Mouse (Mus musculus) liver (tissue): Measurements from ENCODE around the gene Arf5.

Experiments
- DNase-seq: peaks from one replicate; pipeline ENCODE4 v3.0.0-alpha.2; 2020; ENCODE audit warnings: mixed read lengths

Arf5 gene

DNA sequence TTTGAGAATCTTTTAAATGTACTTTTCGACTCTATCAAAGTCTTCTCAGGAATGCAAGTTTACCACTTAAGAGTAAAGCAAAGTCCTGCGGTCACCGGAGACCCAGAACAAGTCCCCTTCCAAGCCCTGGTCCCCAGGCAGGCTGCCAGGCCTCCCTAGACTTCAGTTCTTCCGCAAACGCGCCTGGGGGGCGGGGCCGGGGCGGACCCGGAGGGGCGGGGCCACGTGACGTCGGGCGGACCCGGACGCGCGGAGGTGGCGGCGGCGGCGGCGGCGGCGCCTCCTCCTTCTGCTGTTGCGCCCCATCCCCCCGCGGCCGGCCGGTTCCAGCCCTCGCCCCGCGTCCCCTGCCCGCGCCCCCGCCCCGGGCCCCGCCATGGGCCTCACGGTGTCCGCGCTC, at the start of gene Arf5:
TSS of gene Arf5 (plus strand) at position 248 of the 400 bp plus-strand sequence.
- peak; percentile 97 for DNase-seq

- no peak for DNase-seq
These were observed 41.4 kb upstream of the Arf5 start for GRCm38 (mm10) chr6:28381983-28382382.

GRCm38 (mm10) chr6:28385169-28385568, 38.2 kb upstream of the Arf5 start:
- no peak for DNase-seq

- DNase-seq, result no peak
These were observed 34.3 kb upstream of the Arf5 start for GRCm38 (mm10) chr6:28389038-28389437.

GRCm38 (mm10) chr6:28396051-28396852, 27.1 kb upstream of the Arf5 start:
- DNase-seq, result no peak

DNA sequence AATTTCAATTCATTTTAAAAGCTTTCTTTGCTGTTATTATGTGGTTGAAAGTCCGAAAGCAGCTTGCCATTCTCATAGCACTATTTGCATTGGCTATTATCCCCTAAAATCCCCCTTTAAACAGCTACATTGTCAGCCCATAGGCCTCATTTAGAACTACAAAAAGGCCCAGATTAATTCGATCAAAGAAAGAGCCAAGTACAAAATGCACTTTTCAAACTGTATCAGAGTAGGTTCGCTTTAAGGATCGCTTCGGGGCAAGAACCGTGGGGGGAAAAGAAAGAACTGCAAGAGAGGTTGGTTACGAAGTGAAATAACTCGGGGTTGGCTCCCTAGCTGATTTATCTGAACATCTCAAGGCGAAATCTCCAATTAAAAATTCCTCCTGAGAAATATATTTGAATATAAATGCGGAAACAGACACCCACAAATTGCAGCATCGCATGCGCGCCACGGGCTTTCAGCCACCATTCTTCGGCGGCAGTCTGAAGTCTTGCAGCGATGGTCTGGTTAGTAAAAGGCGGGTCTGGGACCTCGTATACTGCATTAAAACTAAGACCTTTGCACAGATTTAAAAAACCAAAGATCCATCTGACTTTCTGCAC, 26.4 kb upstream of the Arf5 start:
- DNase-seq, result no peak

DNA sequence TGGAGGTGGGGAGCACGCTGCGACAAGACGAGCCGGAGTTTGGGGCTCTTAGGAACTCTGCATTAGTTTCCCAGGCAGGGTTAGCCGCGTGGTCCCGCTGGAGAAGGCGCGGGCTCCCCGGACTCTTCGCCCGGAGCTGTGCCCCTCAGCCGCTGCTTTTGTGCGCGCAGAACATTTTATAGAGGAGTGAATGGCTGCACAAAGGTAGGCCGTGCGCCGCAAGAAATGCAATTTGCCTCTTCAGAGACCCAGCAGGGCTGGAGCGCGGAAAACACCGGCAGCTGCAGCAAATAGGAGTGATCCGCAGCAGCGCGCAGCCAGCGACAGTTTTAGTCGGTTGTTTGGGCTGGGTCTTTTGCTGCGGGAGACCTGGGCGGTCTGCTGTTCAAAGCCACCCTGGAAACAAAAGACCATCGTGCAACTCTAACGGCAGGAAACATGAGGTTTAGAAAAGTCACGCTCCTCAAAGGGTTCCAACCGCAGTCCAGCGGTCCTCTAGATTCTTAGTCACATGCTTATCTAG, 25.6 kb upstream of the Arf5 start, which contains the start of gene Zfp800:
TSS of gene Zfp800 (minus strand) at position 325 of the 523 bp plus-strand sequence.
- no peak for DNase-seq

- no peak for DNase-seq
These were observed 24.6 kb upstream of the Arf5 start for GRCm38 (mm10) chr6:28398726-28399125.

- peak; percentile 25 for DNase-seq
These were observed 23.6 kb upstream of the Arf5 start for GRCm38 (mm10) chr6:28399791-28400190.

- DNase-seq, result no peak
These were observed 13.3 kb upstream of the Arf5 start for GRCm38 (mm10) chr6:28410053-28410452.

GRCm38 (mm10) chr6:28411236-28411635, 12.1 kb upstream of the Arf5 start:
- no peak for DNase-seq

GRCm38 (mm10) chr6:28416981-28417380, 6.4 kb upstream of the Arf5 start:
- no peak for DNase-seq

GRCm38 (mm10) chr6:28418449-28418848, 4.9 kb upstream of the Arf5 start:
- DNase-seq, result no peak

DNA sequence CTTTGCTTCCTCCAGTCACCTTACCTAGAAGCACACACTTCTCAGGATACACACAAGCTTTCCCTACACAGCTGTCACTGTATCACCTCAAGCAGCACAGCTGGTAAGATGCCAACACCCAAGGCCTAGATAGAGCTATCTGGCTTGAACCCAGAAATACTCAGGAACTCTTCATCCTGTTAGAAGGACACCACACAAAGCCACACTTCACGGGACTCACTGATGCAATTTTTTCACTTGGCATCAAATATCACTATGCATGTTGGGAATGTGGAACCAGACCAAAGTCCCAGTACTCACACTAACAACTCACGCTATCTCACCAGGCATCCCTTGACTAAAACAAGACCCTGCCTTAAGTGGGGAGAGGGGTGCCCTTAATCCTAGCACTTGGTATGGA, 3.7 kb upstream of the Arf5 start:
- no peak for DNase-seq

GRCm38 (mm10) chr6:28420361-28420760, 3.0 kb upstream of the Arf5 start:
- DNase-seq, result no peak

DNA sequence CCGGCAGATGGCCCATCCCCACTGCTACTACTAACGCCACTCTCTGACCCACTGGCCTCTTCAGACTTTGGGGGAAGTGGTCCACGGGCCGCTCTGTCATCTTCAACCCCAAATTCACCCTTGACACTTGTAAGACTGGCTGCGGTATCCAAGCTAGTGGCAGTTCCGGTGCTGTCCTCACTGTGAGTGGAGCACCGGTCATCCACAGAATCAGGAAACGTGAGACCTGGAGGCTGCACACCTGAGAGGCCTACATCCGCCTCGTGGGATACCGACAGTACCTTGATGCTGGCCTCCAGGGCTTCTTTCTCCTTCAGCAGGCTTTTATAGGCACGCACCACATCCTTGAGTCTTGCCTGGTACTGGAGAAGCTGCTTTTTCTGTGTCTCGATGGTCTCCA, 2.5 kb upstream of the Arf5 start:
- no peak for DNase-seq

DNA sequence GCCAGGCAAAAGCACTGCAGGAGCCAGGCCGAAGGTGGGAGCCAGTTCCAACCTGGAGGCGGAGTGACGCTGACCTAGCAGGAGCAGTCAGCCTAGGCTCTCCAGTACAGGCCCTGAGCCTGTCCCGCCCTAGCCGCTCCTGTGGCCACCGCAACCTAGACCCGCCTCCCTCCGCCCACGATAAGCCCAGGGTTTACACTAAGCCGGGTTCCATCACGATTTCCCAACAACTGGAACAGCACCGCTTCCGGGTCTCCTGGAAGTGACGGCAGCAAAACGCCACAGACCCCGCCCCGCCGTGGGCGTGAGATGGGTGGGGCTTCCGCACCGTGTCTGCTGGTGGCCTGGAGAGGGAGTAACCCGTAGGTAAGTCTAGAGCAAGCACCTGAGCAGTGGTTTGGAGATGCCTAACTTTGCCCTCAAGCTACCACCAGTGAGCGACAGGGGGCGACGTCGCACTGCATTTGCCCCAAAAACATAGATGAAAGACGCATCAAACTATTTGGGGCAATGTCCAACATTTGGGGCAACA, 1.8 kb upstream of the Arf5 start:
- peak; percentile 98 for DNase-seq

- no peak for DNase-seq
These were observed 589 bp upstream of the Arf5 start for GRCm38 (mm10) chr6:28422651-28423290.

GRCm38 (mm10) chr6:28423767-28424695, 671 bp downstream of the Arf5 start:
- peak; percentile 84 for DNase-seq

DNA sequence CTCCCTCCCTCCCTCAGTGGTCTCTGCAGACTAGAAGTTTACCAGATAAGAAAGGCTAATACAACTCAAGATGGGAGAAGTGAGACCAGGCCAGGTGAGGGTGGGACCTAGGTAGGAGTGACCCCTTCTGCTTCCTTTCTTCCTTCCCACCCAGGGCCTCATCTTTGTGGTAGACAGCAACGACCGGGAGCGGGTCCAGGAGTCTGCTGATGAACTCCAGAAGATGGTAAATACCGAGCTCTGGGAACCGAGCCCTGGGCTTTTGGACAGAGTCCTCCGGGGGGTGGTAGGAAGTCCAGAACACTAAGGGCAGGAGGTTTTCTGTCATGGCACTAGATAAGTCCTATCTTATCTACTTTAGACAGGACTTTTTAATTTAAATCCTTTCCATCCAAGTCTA, 1.7 kb downstream of the Arf5 start:
- DNase-seq, result peak; percentile 37

- no peak for DNase-seq
These were observed 3.9 kb downstream of the Arf5 start, which contains the start of gene Fscn3 for GRCm38 (mm10) chr6:28427096-28427839. Gene Fscn3, plus strand, starts transcription at chr6:28427789.
